Mouse (Mus musculus): Measurements from ENCODE around the gene Wdr24. TPM values are rescaled to one million over a fixed set of nuclear protein-coding genes. Genes with fewer than 3 reads are reported as not detected.
"Not testable (repeated sequence)": the region's sequence is repeated elsewhere in the genome, so short reads cannot be mapped to it uniquely, and the experiment has no call there.

Wdr24 gene
- polyA plus RNA-seq, 1 experiment from 2014 or later: 24.6 TPM

DNA sequence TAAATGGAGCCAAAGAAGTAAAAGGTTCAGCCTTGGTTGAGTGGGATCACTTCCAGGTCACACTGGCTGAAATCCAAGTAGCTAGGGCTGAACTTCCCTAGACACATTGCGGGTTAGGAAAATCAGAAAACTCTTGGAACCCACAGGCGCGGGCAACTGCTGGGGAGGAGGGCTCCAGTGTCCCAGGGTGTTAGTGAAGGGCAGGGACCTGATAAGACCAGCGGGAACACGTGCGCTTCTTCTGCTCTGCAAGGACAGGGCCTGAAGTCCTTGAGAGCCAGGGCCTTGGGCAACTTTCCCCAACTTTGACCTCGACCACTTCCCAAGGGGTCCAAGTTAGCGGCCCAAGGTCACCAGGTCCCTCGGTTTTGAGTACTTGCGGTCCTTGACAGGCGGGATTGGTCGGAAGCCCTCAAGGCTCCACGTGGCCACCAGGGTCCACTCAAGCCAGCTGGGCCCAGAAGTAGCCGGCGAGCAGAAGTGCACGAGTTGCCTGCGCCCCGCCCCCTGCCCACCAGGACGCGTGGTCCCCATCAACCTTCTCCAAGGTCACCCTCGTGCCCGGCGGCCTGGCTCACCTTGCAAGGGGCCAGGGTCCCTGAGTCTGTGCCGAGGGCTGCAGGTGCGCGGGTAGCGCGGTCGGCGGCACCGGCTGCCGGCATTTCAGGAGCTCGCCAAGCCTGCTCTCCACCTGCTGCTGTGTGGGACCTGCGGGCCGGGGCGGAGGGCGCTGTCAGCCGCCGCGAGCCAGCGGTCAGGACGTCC is 44.6 kb downstream of the Wdr24 start:
- H3K27ac ChIP-seq: peak overlapping the region; percentile 76; the same call in 1 of the 2 replicates
- peak; percentile 26; the same call in 1 of the 2 replicates for ATAC-seq (ENCODE audit: insufficient number of reproducible peaks, low FRiP score, low TSS enrichment, low read depth)
- WGBS: 1% methylated on average over 42 of the region's 42 CpGs

DNA sequence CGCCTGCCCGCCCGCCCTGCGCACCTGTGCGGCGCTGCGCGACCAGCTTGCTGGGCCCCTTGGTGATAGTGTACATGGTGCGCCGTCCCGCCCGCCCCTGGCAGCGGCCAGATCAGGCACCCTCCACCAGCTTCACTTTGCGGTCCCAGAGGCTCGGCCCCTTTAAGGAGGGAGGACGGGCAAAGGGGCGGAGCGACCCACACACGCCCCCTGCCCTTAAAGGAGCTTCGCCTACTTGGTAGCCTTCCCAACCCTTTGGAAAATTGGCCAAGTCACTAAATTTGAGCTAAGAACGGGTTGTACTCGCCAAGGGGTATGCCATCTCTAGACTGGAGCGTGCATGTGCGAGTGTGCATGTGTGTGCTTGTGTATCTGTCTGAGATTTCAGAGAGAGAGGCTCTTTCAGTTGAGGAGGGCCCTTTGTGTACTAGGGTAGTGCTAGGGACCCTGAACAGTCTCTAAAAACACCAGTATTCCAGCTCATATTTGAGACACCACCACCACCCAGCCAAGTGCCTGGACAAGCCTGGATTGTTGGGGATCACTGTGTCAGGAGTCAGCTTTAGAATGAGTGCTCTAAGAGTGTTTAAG is 45.3 kb downstream of the Wdr24 start, which contains the start of gene Mcrip2:
Gene Mcrip2 (minus strand): TSS at position 164 of the 591 bp plus-strand sequence.
- Histone ChIP-seq H3K4me3 (peak within 1 kb of the TSS; percentile 87), H3K9me3 (no peaks in the 10 kb centered on the region), H3K27me3 (no peaks in the 10 kb centered on the region), H3K4me2 (peak within 1 kb of the TSS; percentile 99), H3K4me1 (peaks cover 17% of the 10 kb centered on the region), H3K36me3 (no peaks in the 10 kb centered on the region), H3K9ac (peak within 1 kb of the TSS; percentile 57), H3K27ac (peak within 1 kb of the TSS; percentile 76)
- peak; percentile 77 for ATAC-seq (ENCODE audit: insufficient number of reproducible peaks, low FRiP score, low TSS enrichment, low read depth)
- 1% methylated on average over 24 of the region's 24 CpGs for WGBS

More for the DNA sequence above, 44.6 kb downstream of the Wdr24 start:
- H3K9ac ChIP-seq: peak overlapping the region; percentile 57
- peak overlapping the region; percentile 87 for H3K4me3 ChIP-seq
- H3K9me3 ChIP-seq: no peaks in the 10 kb centered on the region
- H3K4me1 ChIP-seq: peaks cover 17% of the 10 kb centered on the region
- H3K4me2 ChIP-seq: peak overlapping the region; percentile 99
- no peaks in the 10 kb centered on the region for H3K36me3 ChIP-seq
- H3K27me3 ChIP-seq: no peaks in the 10 kb centered on the region

DNA sequence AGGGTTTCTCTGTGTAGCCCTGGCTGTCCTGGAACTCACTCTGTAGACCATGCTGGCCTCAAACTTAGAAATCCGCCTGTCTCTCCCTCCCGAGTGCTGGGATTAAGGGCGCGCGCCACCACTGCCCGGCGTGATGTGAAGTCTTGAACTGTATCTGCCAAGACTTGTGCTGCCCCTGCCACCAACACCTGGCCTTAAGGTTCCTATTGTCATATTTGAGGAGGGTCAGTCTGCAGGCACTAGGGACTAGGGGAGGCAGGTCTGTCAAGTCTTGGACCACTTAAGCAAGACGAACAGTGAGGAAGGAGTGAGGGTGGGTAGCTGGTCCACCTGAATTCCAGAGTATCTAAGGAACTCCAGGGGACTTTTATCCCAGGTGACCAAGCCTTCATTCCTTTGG is 46.1 kb downstream of the Wdr24 start:
- no peak overlapping the region for H3K4me2 ChIP-seq
- no peaks in the 10 kb centered on the region for H3K27me3 ChIP-seq
- H3K27ac ChIP-seq: no peak overlapping the region
- ATAC-seq (ENCODE audit: insufficient number of reproducible peaks, low FRiP score, low TSS enrichment, low read depth): no peak
- WGBS: 89% methylated on average over 8 of the region's 8 CpGs
- peaks cover 23% of the 10 kb centered on the region for H3K4me1 ChIP-seq
- no peak overlapping the region for H3K4me3 ChIP-seq
- no peak overlapping the region for H3K9ac ChIP-seq
- no peaks in the 10 kb centered on the region for H3K36me3 ChIP-seq
- H3K9me3 ChIP-seq: no peaks in the 10 kb centered on the region

GRCm38 (mm10) chr17:25869954-25870353 is 46.5 kb downstream of the Wdr24 start:
- H3K4me3 ChIP-seq: no peak overlapping the region
- H3K9me3 ChIP-seq: no peaks in the 10 kb centered on the region
- H3K9ac ChIP-seq: no peak overlapping the region
- H3K27me3 ChIP-seq: no peaks in the 10 kb centered on the region
- H3K4me1 ChIP-seq: peaks cover 25% of the 10 kb centered on the region
- no peak for ATAC-seq (ENCODE audit: insufficient number of reproducible peaks, low FRiP score, low TSS enrichment, low read depth)
- no peaks in the 10 kb centered on the region for H3K36me3 ChIP-seq
- no peak overlapping the region for H3K4me2 ChIP-seq
- 85% methylated on average over 2 of the region's 2 CpGs for WGBS
- no peak overlapping the region for H3K27ac ChIP-seq

DNA sequence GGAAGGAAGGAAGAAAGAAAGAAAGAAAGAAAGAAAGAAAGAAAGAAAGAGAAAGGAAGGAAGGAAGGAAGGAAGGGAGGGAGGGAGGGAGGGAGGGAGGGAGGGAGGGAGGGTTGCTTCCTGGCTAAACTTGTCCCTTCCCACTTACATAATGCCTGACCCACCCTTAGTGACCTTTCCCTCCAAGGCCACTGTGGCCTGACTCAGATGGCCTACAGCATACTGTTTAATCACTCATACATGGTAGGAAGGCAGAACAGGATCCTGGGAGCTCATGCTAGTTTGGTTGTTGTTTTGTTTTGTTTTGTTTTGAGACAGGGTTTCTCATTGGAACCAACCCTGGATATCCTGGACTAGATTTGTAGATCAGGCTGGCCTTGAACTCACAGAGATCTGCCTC is 48.1 kb downstream of the Wdr24 start:
- not testable (repeated sequence) for H3K4me2 ChIP-seq; ATAC-seq (ENCODE audit: insufficient number of reproducible peaks, low FRiP score, low TSS enrichment, low read depth); H3K9me3 ChIP-seq; H3K27ac ChIP-seq; H3K4me3 ChIP-seq; H3K9ac ChIP-seq; H3K27me3 ChIP-seq; H3K36me3 ChIP-seq
- H3K4me1 ChIP-seq: peaks cover 34% of the 10 kb centered on the region

DNA sequence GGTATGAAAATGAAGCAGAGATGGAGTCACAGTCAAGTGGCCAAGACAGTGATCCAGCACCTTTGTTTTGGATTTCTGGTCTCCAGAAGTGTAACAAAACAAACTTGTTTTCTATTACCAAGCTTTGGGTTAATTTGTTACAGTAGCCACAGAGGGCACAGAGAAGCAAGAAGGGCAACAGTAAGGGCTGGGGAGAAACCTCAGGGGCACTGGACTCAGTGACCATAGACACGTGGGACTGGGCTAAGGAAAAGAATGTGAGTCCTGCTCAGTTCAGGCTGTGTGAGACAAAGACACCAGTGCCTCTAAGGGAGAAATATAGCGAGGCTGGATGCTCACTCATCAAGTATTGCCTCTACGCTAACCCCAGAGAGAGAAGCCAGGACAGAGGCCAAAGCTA is 49.2 kb downstream of the Wdr24 start:
- Histone ChIP-seq H3K27ac (no peak overlapping the region), H3K27me3 (no peaks in the 10 kb centered on the region), H3K9ac (no peak overlapping the region), H3K4me2 (no peak overlapping the region), H3K9me3 (no peaks in the 10 kb centered on the region), H3K4me1 (peaks cover 36% of the 10 kb centered on the region), H3K36me3 (peaks cover under 1% of the 10 kb centered on the region), H3K4me3 (no peak overlapping the region)
- WGBS: 78% methylated on average over 3 of the region's 3 CpGs
- ATAC-seq (ENCODE audit: insufficient number of reproducible peaks, low FRiP score, low TSS enrichment, low read depth): no peak

DNA sequence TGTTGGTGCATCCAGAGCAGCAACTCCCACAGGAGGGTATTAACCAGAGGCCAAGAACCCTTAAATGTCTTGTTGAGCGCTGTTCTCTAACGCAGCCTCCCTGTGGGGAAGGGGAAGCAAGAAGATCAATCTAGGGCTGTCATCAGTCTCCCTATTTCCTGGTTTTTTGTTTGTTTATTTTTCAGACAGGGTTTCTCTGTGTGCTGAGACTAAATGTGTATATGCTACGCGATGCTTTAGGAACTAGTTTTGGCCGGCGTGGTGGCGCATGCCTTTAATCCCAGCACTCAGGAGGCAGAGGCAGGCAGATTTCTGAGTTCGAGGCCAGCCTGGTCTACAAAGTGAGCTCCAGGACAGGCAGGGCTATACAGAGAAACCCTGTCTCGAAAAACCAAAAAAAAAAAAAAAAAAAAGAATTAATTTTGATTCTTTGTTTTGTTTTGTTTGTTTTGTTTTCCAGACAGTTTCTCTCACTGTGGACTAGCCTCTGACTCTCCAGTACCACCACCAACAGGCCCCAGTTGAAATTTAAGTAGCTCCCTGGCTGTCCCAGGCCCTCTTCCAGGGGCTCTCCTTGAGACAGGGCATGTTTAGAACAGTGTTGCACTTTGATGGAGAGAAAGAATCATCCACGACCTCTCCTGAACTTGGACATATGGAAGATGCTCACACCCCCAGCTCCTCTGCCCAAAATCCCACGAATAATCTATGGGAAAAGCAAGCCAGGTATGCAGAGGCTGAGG is 50.1 kb downstream of the Wdr24 start:
- no peak overlapping the region for H3K9ac ChIP-seq
- H3K4me2 ChIP-seq: peak overlapping the region; percentile 81
- peaks cover 10% of the 10 kb centered on the region for H3K36me3 ChIP-seq
- no peaks in the 10 kb centered on the region for H3K27me3 ChIP-seq
- H3K4me1 ChIP-seq: peaks cover 30% of the 10 kb centered on the region
- no peak for ATAC-seq (ENCODE audit: insufficient number of reproducible peaks, low FRiP score, low TSS enrichment, low read depth)
- 79% methylated on average over 11 of the region's 11 CpGs for WGBS
- 0 out of 2 replicates have a peak overlapping the region, but pooled peaks have one; percentile 94 for H3K27ac ChIP-seq
- peak overlapping the region; percentile 81; the same call in 1 of the 2 replicates for H3K4me3 ChIP-seq
- no peaks in the 10 kb centered on the region for H3K9me3 ChIP-seq

DNA sequence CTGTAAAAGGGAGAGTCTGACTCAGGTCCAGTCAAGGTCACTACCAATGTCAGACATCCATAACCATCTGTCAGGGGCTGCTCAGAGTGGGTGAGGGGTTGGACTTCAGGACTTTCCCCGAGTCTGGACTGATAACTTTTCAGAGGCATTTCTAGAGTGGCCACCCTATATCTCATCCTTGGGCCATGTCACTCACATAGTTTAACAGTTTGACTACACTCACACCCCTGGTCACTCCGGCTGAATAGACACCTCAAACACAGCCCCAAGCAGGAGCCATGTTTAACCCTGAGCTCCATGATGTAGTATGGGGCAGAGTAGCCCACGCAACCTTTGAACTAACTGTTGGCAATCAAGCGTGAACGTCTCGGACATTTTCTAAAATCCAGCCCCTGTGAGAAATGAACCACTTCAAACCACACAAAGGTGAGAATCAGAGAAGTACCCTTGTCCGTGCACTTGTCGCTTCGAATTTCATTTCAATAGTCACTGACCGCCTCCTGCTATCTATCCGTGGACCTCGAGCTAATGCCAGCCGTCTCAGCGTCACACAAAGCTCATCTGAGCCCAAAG is 50.8 kb downstream of the Wdr24 start:
- 6% methylated on average over 14 of the region's 14 CpGs for WGBS
- no peak for ATAC-seq (ENCODE audit: insufficient number of reproducible peaks, low FRiP score, low TSS enrichment, low read depth)

GRCm38 (mm10) chr17:25874721-25875170 is 51.3 kb downstream of the Wdr24 start, which contains the start of gene Mettl26:
Gene Mettl26 (plus strand): TSS chr17:25875074.
- peaks cover 27% of the 10 kb centered on the region for H3K4me1 ChIP-seq
- H3K9me3 ChIP-seq: no peaks in the 10 kb centered on the region
- under 1% methylated on average over 25 of the region's 25 CpGs for WGBS
- no peaks in the 10 kb centered on the region for H3K27me3 ChIP-seq
- H3K27ac ChIP-seq: peak within 1 kb of the TSS; percentile 94
- peak; percentile 77 for ATAC-seq (ENCODE audit: insufficient number of reproducible peaks, low FRiP score, low TSS enrichment, low read depth)
- H3K4me3 ChIP-seq: peak within 1 kb of the TSS; percentile 81
- H3K36me3 ChIP-seq: peaks cover 18% of the 10 kb centered on the region
- peak within 1 kb of the TSS; percentile 81 for H3K4me2 ChIP-seq
- H3K9ac ChIP-seq: peak within 1 kb of the TSS; percentile 79

More for the DNA sequence above, 50.8 kb downstream of the Wdr24 start:
- Histone ChIP-seq H3K4me1 (peaks cover 24% of the 10 kb centered on the region), H3K27ac (peak overlapping the region; percentile 94), H3K9ac (peak overlapping the region; percentile 79), H3K4me3 (peak overlapping the region; percentile 81), H3K27me3 (no peaks in the 10 kb centered on the region), H3K4me2 (peak overlapping the region; percentile 81), H3K9me3 (no peaks in the 10 kb centered on the region), H3K36me3 (peaks cover 16% of the 10 kb centered on the region)

DNA sequence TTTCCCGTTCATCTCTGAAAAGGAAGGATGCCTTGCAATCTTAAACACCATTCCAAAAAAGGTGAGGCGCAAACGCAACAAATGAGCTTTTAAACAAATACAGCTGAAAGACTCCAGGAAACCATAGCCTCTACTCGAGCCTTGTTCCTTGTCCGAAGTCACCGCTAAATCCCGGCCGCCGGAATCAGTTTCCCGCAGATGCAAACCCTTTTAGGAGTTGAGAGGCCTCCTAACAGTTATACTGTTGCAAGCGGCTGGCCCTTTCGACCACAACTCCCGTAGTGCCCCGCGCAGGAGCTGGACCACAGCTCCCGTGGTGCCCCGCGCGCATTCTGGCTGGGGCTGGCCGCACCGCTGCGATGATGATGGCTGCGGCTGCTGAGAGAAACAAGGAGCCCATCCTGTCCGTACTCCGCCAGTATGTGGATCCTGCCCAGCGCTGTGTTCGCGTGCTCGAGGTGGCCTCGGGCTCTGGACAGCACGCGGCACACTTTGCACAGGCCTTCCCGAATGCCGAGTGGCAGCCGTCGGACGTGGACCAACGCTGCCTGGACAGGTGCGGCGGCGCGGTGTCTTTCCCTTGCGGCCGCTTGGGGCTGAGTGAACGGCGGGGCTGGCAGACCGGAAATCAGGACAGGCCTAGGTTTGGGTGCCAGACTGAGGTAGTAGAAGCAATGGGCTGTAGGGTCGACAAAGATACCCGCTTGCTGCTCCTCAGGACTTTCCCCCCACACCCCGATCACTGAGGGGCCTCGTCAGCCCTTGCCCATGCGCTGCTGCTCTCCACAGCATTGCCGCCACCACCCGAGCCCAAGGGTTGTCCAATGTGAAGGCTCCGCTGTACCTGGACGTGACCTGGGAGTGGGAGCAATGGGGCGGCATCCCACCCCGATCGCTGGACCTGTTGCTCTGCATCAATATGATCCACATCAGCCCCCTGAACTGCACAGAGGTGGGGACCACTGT is 52.0 kb downstream of the Wdr24 start:
- Histone ChIP-seq H3K27ac (peak overlapping the region; percentile 94), H3K4me1 (peaks cover 34% of the 10 kb centered on the region), H3K9ac (peak overlapping the region; percentile 79), H3K9me3 (no peaks in the 10 kb centered on the region), H3K27me3 (no peaks in the 10 kb centered on the region), H3K4me2 (peak overlapping the region; percentile 81), H3K4me3 (peak overlapping the region; percentile 81), H3K36me3 (peaks cover 18% of the 10 kb centered on the region)
- WGBS: under 1% methylated on average over 59 of the region's 59 CpGs
- ATAC-seq (ENCODE audit: insufficient number of reproducible peaks, low FRiP score, low TSS enrichment, low read depth): peak; percentile 90
